In the genomic region with DNA sequence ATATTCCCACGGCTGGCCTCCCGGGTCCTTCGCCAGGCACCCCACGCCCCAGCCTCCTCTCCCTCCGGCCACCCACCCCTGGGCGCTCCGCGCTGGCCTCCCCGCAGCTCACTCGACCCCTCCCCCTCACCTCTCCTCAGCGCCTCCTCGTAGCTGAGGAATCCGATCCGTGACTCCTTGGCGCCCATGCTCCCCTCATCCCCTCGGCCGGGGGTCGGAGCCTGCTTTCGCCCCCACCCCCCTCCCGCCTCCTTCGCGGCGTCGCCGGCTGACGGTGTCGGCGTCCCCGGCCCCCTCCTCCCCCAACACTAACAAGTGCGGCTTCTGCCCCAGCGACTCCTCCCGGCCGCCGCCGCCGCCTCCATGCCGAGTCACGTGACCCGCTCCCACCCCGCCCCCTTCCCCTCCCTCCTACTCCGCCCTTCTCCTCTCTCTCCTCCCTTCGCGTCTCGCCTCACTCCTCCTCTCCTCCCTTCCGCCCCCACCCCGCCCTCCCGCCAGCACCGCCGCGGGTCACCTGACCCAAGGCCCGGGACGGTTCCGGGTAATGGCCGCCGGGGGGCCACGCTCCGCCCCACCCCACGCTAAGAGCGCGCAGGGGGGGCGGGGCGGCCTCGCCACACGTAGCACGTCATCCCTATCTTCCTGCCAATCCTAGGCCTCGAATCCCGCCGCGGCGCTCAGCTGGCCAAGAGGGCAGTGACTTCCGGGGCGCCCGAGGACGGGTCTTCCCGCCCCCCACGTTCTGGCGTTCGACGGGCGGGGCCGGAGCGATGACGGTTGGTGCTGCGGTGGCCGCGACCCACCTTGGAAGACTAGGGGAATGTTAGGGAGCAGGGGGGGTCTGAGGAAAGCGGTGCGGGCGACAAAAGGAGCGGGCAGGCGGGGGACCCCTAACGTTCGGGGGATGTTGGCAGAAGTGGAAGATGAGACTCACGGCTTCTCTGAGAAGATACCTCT, we compare ENCODE assay signal across 8 mouse cellular contexts. TPM values are rescaled to one million over a fixed set of nuclear protein-coding genes. Genes with fewer than 3 reads are reported as not detected.
DNase-seq lines count a peak whose midpoint lies in the region; ATAC-seq and TF ChIP-seq lines count a peak whose summit lies in the region.

A gene (minus strand): TSS at position 581 of the 960 bp plus-strand sequence.

- H3K4me1 ChIP-seq in hindbrain, embryonic 16.5 days (ENCODE audit: control insufficient read depth, insufficient read depth, low read depth, low read length): peaks cover 5% of the 10 kb centered on the region

- H3K27ac ChIP-seq in hindbrain, embryonic 16.5 days (ENCODE audit: low read depth, low read length): peak within 1 kb of the TSS; percentile 91
- peak within 1 kb of the TSS; percentile 91 for H3K27ac ChIP-seq in left cerebral cortex, adult 2 months

- H3K27me3 ChIP-seq in hindbrain, embryonic 16.5 days (replicated peaks; ENCODE audit: control insufficient read depth, insufficient read depth, low read length): no peaks in the 10 kb centered on the region

- TF ChIP-seq CTCF in left cerebral cortex, adult 2 months (IDR thresholded peaks at IDR 0.05): no peak; the same call in none of the 2 replicates

- peak within 1 kb of the TSS; percentile 91 for H3K4me3 ChIP-seq in hindbrain, embryonic 16.5 days (ENCODE audit: low read length)
- H3K4me3 ChIP-seq in left cerebral cortex, adult 2 months: peak within 1 kb of the TSS; percentile 84

- no peaks in the 10 kb centered on the region for H3K9me3 ChIP-seq in hindbrain, embryonic 16.5 days (ENCODE audit: control insufficient read depth, low read length)

- intact Hi-C loops in left cerebral cortex, adult 2 months (cut with DNase I): loop anchor here (5.0 kb wide), 2 partner anchors 172 to 268 kb away; a partner anchor contains a TSS

- no peaks in the 10 kb centered on the region for H3K36me3 ChIP-seq in hindbrain, embryonic 16.5 days (ENCODE audit: control insufficient read depth, insufficient read depth, low read length)

- ATAC-seq in hindbrain, embryonic 16.5 days: peak; percentile 98
- peak; percentile 96 for ATAC-seq in megakaryocyte, adult 5-6 weeks (ENCODE audit: poor library complexity, severe bottlenecking)

- under 1% methylated on average over 90 of the region's 94 CpGs for WGBS in hindbrain, embryonic 16.5 days

- DNase-seq in WW6 (ENCODE audit: low read depth, low spot score): peak; percentile 99
- DNase-seq in cerebellum, postnatal 4 days (ENCODE audit: low spot score in 2 of 2): peak; percentile 94 to 95
- DNase-seq in gastrocnemius, adult 18-20 months (ENCODE audit: low spot score): peak; percentile 95
- peak; percentile 96 to 97 for DNase-seq in left cerebral cortex, adult 2 months (ENCODE audit: extremely low spot score in 1 of 2, low spot score in 2 of 2)
- DNase-seq in right cerebral cortex, adult 2 months (ENCODE audit: low spot score in 2 of 2): peak; percentile 95
- DNase-seq in urinary bladder, postnatal 14 days (ENCODE audit: low spot score): peak; percentile 97

- H3K9ac ChIP-seq in hindbrain, embryonic 16.5 days (ENCODE audit: low read depth, low read length): peak within 1 kb of the TSS; percentile 91

- peak within 1 kb of the TSS; percentile 74 for H3K4me2 ChIP-seq in hindbrain, embryonic 16.5 days (ENCODE audit: low read length)

RNA-seq across cellular contexts. Expression of the gene that starts here (rescaled TPM):
- 10 to 100 TPM; 11.2 to 12.7 TPM for total RNA-seq in gastrocnemius, adult 18-20 months (2021)
- polyA plus RNA-seq in hindbrain, embryonic 16.5 days (2015; fragmentation: Nextera tagmentation; extraction: Ambion mirVana): 9.7 and 11.5 TPM in 2 replicates
- 100 to 1,000 TPM; 122 to 126 TPM for total RNA-seq in left cerebral cortex, adult 2 months (2021)
- total RNA-seq in megakaryocyte, adult 5-6 weeks (2015): 24.9 and 27.3 TPM in 2 replicates
- total RNA-seq in megakaryocyte, adult 5-6 weeks (2017): 22.0 and 45.3 TPM in 2 replicates

Comparison
In these comparisons a context has a peak if more than half of its experiments do, and no peak if none do; other contexts are left out.
1. Peak in every context shown above with its lines: DNase-seq, ATAC-seq, H3K4me3 ChIP-seq and H3K27ac ChIP-seq.